Mouse (Mus musculus) macrophage (primary cell): Measurements from ENCODE around the gene Bco2. TPM values are rescaled to one million over a fixed set of nuclear protein-coding genes. Genes with fewer than 3 reads are reported as not detected.

Experiments used
- H3K27ac ChIP-seq: fragments of 350-480 bp; formaldehyde crosslinking; 2 replicates; pipeline ENCODE4 v1.9.0; 2021
- H3K36me3 ChIP-seq: fragments of 350-480 bp; formaldehyde crosslinking; 2 replicates; pipeline ENCODE4 v1.9.0; 2021; ENCODE audit errors: inconsistent target
- H3K4me3 ChIP-seq: fragments of 350-480 bp; formaldehyde crosslinking; 2 replicates; pipeline ENCODE4 v1.9.0; 2021; ENCODE audit errors: inconsistent target
- H3K79me2 ChIP-seq: fragments of 350-480 bp; formaldehyde crosslinking; 2 replicates; pipeline ENCODE4 v1.9.0; 2021; ENCODE audit errors: inconsistent target
- WGBS: methylation state at CpG from one replicate; pipeline ENCODE4 v1.1.7; 2026; ENCODE audit warnings: inconsistent platforms; ENCODE audit not compliant: missing documents; 5-methylcytosine and 5-hydroxymethylcytosine counted together
- polyA plus RNA-seq: library from polyadenylated mRNA; stranded (reverse); fragments of 250-400 nt; gene quantifications from 3 replicates; pipeline ENCODE4 v1.2.4, GENCODE M21; 2018; ENCODE audit warnings: inconsistent platforms

The Bco2 gene
- polyA plus RNA-seq, 1 experiment from 2014 or later, result 3.6 TPM

GRCm38 (mm10) chr9:50518781-50519180 is 36.2 kb downstream of the Bco2 start:
- Histone ChIP-seq H3K79me2 (no peaks in the 10 kb centered on the region), H3K4me3 (no peak overlapping the region), H3K27ac (no peak overlapping the region), H3K36me3 (0 out of 2 replicates have a peak, but pooled peaks cover under 1% of the 10 kb centered on the region)
- WGBS, result 88% methylated on average over 2 of the region's 2 CpGs

- no peaks in the 10 kb centered on the region for H3K36me3 ChIP-seq
- H3K27ac ChIP-seq, result no peak overlapping the region
- 84% methylated on average over 5 of the region's 5 CpGs for WGBS
- H3K4me3 ChIP-seq, result no peak overlapping the region
- no peaks in the 10 kb centered on the region for H3K79me2 ChIP-seq
These were observed 39.5 kb downstream of the Bco2 start for GRCm38 (mm10) chr9:50515462-50515861.

- 76% methylated on average over 7 of the region's 7 CpGs for WGBS
- no peaks in the 10 kb centered on the region for H3K79me2 ChIP-seq
- no peaks in the 10 kb centered on the region for H3K36me3 ChIP-seq
- no peak overlapping the region for H3K27ac ChIP-seq
- H3K4me3 ChIP-seq, result no peak overlapping the region
These were observed 47.4 kb downstream of the Bco2 start for GRCm38 (mm10) chr9:50507570-50507969.

- Histone ChIP-seq H3K36me3 (no peaks in the 10 kb centered on the region), H3K79me2 (no peaks in the 10 kb centered on the region), H3K27ac (no peak overlapping the region), H3K4me3 (no peak overlapping the region)
- 91% methylated on average over 6 of the region's 6 CpGs for WGBS
These were observed 49.6 kb downstream of the Bco2 start for GRCm38 (mm10) chr9:50505405-50505804.

- no peaks in the 10 kb centered on the region for H3K36me3 ChIP-seq
- H3K4me3 ChIP-seq, result no peak overlapping the region
- no peak overlapping the region for H3K27ac ChIP-seq
- 31% methylated on average over 3 of the region's 3 CpGs for WGBS
- H3K79me2 ChIP-seq, result no peaks in the 10 kb centered on the region
These were observed 52.0 kb downstream of the Bco2 start for GRCm38 (mm10) chr9:50502949-50503348.

GRCm38 (mm10) chr9:50500974-50501501 is 53.9 kb downstream of the Bco2 start:
- 40% methylated on average over 14 of the region's 14 CpGs for WGBS
- no peaks in the 10 kb centered on the region for H3K79me2 ChIP-seq
- H3K36me3 ChIP-seq, result no peaks in the 10 kb centered on the region
- H3K4me3 ChIP-seq, result no peak overlapping the region; the same call in 1 of the 2 replicates
- H3K27ac ChIP-seq, result no peak overlapping the region

- Histone ChIP-seq H3K79me2 (no peaks in the 10 kb centered on the region), H3K36me3 (no peaks in the 10 kb centered on the region), H3K4me3 (no peak overlapping the region; the same call in 1 of the 2 replicates), H3K27ac (no peak overlapping the region)
- 77% methylated on average over 15 of the region's 15 CpGs for WGBS
These were observed 54.5 kb downstream of the Bco2 start for GRCm38 (mm10) chr9:50500467-50500973.

GRCm38 (mm10) chr9:50499781-50500180 is 55.2 kb downstream of the Bco2 start:
- H3K27ac ChIP-seq, result no peak overlapping the region
- WGBS, result 83% methylated on average over 2 of the region's 3 CpGs
- no peak overlapping the region for H3K4me3 ChIP-seq
- H3K36me3 ChIP-seq, result no peaks in the 10 kb centered on the region
- no peaks in the 10 kb centered on the region for H3K79me2 ChIP-seq

- H3K4me3 ChIP-seq, result no peak overlapping the region
- H3K79me2 ChIP-seq, result no peaks in the 10 kb centered on the region
- WGBS, result 21% methylated on average over 16 of the region's 16 CpGs
- no peak overlapping the region for H3K27ac ChIP-seq
- no peaks in the 10 kb centered on the region for H3K36me3 ChIP-seq
These were observed 56.2 kb downstream of the Bco2 start for GRCm38 (mm10) chr9:50498815-50499214.

- Histone ChIP-seq H3K27ac (no peak overlapping the region), H3K79me2 (no peaks in the 10 kb centered on the region), H3K36me3 (no peaks in the 10 kb centered on the region), H3K4me3 (no peak overlapping the region)
- WGBS, result 63% methylated on average over 2 of the region's 2 CpGs
These were observed 57.4 kb downstream of the Bco2 start for GRCm38 (mm10) chr9:50497536-50497935.

- Histone ChIP-seq H3K36me3 (no peaks in the 10 kb centered on the region), H3K4me3 (no peak overlapping the region), H3K27ac (no peak overlapping the region), H3K79me2 (no peaks in the 10 kb centered on the region)
- WGBS, result 73% methylated on average over 6 of the region's 6 CpGs
These were observed 57.9 kb downstream of the Bco2 start for GRCm38 (mm10) chr9:50497076-50497475.

GRCm38 (mm10) chr9:50496546-50496945 is 58.4 kb downstream of the Bco2 start:
- Histone ChIP-seq H3K79me2 (no peaks in the 10 kb centered on the region), H3K4me3 (no peak overlapping the region), H3K36me3 (no peaks in the 10 kb centered on the region), H3K27ac (no peak overlapping the region)
- WGBS, result 35% methylated on average over 6 of the region's 6 CpGs

GRCm38 (mm10) chr9:50496151-50496505 is 58.9 kb downstream of the Bco2 start:
- no peaks in the 10 kb centered on the region for H3K36me3 ChIP-seq
- H3K27ac ChIP-seq, result no peak overlapping the region
- no peaks in the 10 kb centered on the region for H3K79me2 ChIP-seq
- no peak overlapping the region for H3K4me3 ChIP-seq
- 68% methylated on average over 6 of the region's 6 CpGs for WGBS

- no peak overlapping the region for H3K4me3 ChIP-seq
- no peaks in the 10 kb centered on the region for H3K36me3 ChIP-seq
- H3K27ac ChIP-seq, result no peak overlapping the region
- WGBS, result 92% methylated on average over 10 of the region's 10 CpGs
- H3K79me2 ChIP-seq, result no peaks in the 10 kb centered on the region
These were observed 59.4 kb downstream of the Bco2 start for GRCm38 (mm10) chr9:50495405-50496150.

- Histone ChIP-seq H3K27ac (no peak within 1 kb of the TSS), H3K79me2 (no peaks in the 10 kb centered on the region), H3K36me3 (no peaks in the 10 kb centered on the region), H3K4me3 (no peak within 1 kb of the TSS)
- WGBS, result 93% methylated on average over 6 of the region's 6 CpGs
These were observed 60.7 kb downstream of the Bco2 start, which contains the start of gene Plet1 for GRCm38 (mm10) chr9:50494311-50494710. TSS of gene Plet1 (plus strand) at chr9:50494525.
